Mouse (Mus musculus) kidney, embryonic 14.5 days (tissue): ENCODE results near the gene Rpe. TPM values are rescaled to one million over a fixed set of nuclear protein-coding genes. Genes with fewer than 3 reads are reported as not detected.

ENCODE experiments used
- ATAC-seq: fragments of 200-750 bp; cut with Nextera tagmentation; 2 replicates; pipeline ENCODE4 v1.8.0; 2017; ENCODE audit warnings: moderate number of reproducible peaks, mild to moderate bottlenecking, moderate TSS enrichment, moderate library complexity; ENCODE audit not compliant: low FRiP score, low TSS enrichment
- H3K27ac ChIP-seq: fragments of 300-500 bp; sonication (generic); 2 replicates; pipeline ENCODE4 v1.5.1; 2014; ENCODE audit warnings: low read depth, mild to moderate bottlenecking, low read length, moderate library complexity, mixed read lengths
- H3K27me3 ChIP-seq: fragments of 300-500 bp; sonication (generic); 2 replicates; pipeline ENCODE4 v1.6.1; 2014; ENCODE audit warnings: mild to moderate bottlenecking, low read length; ENCODE audit not compliant: control insufficient read depth, insufficient read depth
- H3K36me3 ChIP-seq: fragments of 300-500 bp; sonication (generic); 2 replicates; pipeline ENCODE4 v1.6.1; 2014; ENCODE audit warnings: low read length, mixed read lengths; ENCODE audit not compliant: control insufficient read depth, insufficient read depth
- H3K4me1 ChIP-seq: fragments of 300-500 bp; sonication (generic); 2 replicates; pipeline ENCODE4 v1.6.1; 2014; ENCODE audit warnings: low read length, mixed read lengths; ENCODE audit not compliant: control insufficient read depth, insufficient read depth
- H3K4me2 ChIP-seq: fragments of 300-500 bp; sonication (generic); replicated peaks from 2 replicates; pipeline ENCODE4 v1.6.1; 2014; ENCODE audit warnings: low read depth, mild to moderate bottlenecking, low read length
- H3K4me3 ChIP-seq: fragments of 300-500 bp; sonication (generic); 2 replicates; pipeline ENCODE4 v1.5.1; 2014; ENCODE audit warnings: mild to moderate bottlenecking, low read length
- H3K9ac ChIP-seq: fragments of 300-500 bp; sonication (generic); 2 replicates; pipeline ENCODE4 v1.6.1; 2014; ENCODE audit warnings: low read depth, mild to moderate bottlenecking, low read length, moderate library complexity
- H3K9me3 ChIP-seq: fragments of 300-500 bp; sonication (generic); 2 replicates; pipeline ENCODE4 v1.6.1; 2016; ENCODE audit warnings: low read length; ENCODE audit not compliant: control insufficient read depth
- WGBS: fragments of 180-500 bp; shearing (Covaris S2); extraction: QIAGEN DNeasy Blood & Tissue Kit; methylation state at CpG from one replicate; pipeline ENCODE4 v1.1.7; 2014; 5-methylcytosine and 5-hydroxymethylcytosine counted together
- polyA plus RNA-seq: library from polyadenylated mRNA; unstranded; fragments of >200 nt; fragmentation: Nextera tagmentation; extraction: Ambion mirVana; gene quantifications from 2 replicates; pipeline ENCODE4 v1.2.1, GENCODE M21; 2014

The Rpe gene
- polyA plus RNA-seq, 1 experiment from 2014 or later, result 49.3 TPM

DNA sequence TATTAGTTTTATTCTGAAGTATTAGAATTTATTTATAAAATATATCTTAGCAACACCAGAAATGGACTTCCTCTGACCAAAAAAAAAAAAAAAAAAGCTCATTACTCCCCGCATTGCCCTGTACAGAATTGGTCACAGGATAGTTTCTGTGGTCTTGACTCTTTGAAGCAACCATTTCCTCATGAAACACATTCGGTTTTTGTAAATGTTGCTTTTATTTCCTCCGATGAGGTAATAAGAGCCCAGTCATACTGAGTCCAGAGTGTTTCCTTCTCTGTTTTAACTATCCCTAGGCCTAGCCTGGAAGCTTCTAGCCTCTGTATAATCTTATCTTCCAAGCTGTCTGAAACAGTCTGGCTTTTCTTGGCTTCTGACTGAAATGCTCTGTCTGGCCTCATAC lies 12.2 kb downstream of the Rpe start:
- Histone ChIP-seq H3K9me3 (no peaks in the 10 kb centered on the region), H3K4me3 (no peak overlapping the region), H3K27ac (no peak overlapping the region), H3K9ac (no peak overlapping the region), H3K36me3 (peaks cover 48% of the 10 kb centered on the region), H3K4me1 (no peaks in the 10 kb centered on the region), H3K4me2 (no peak overlapping the region), H3K27me3 (no peaks in the 10 kb centered on the region)
- no peak for ATAC-seq
- 96% methylated on average over 3 of the region's 3 CpGs for WGBS

DNA sequence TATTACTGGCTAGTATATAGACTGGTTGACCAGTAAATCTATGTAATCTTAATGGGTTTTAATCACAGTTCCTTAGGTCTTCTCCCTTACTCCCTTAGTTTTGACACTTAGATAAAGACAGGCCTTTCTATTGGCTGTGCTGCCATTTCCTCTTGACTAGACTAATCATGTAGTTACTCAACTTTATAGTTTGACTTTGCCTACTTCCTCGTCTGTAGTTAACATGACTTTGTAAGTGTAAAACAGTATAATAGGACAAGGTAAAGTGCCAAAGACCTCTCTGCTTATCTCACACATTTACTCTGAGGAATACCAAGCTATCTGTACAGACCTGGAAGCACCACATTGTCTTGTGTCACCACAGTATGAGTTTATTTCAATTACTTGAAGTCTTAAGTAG lies 29.9 kb downstream of the Rpe start:
- no peak overlapping the region for H3K4me2 ChIP-seq
- no peaks in the 10 kb centered on the region for H3K9me3 ChIP-seq
- peaks cover 16% of the 10 kb centered on the region; the same call in 1 of the 2 replicates for H3K36me3 ChIP-seq
- H3K27ac ChIP-seq, result no peak overlapping the region
- H3K9ac ChIP-seq, result no peak overlapping the region
- no peaks in the 10 kb centered on the region for H3K27me3 ChIP-seq
- no peak overlapping the region for H3K4me3 ChIP-seq
- 72% methylated on average over 1 of the region's 1 CpGs for WGBS
- no peak for ATAC-seq
- H3K4me1 ChIP-seq, result no peaks in the 10 kb centered on the region

GRCm38 (mm10) chr1:66768764-66769163 lies 68.1 kb downstream of the Rpe start:
- peaks cover 12% of the 10 kb centered on the region; the same call in 1 of the 2 replicates for H3K36me3 ChIP-seq
- no peaks in the 10 kb centered on the region for H3K9me3 ChIP-seq
- 96% methylated on average over 1 of the region's 1 CpGs for WGBS

More at GRCm38 (mm10) chr1:66768764-66769163, 68.1 kb downstream of the Rpe start:
- ATAC-seq, result no peak
- H3K27ac ChIP-seq, result no peak overlapping the region
- no peak overlapping the region for H3K4me2 ChIP-seq
- no peak overlapping the region for H3K4me3 ChIP-seq
- no peaks in the 10 kb centered on the region for H3K27me3 ChIP-seq
- H3K9ac ChIP-seq, result no peak overlapping the region
- no peaks in the 10 kb centered on the region for H3K4me1 ChIP-seq

Other genes starting within 250 kb of the Rpe start
- 0.01 and 0.37 TPM in 2 replicates for gene Unc80, start 232.5 kb upstream of the Rpe start, polyA plus RNA-seq
- 15.7 and 16.4 TPM in 2 replicates for gene Kansl1l, start 116.7 kb downstream of the Rpe start, polyA plus RNA-seq
- gene Acadl, start 162.4 kb downstream of the Rpe start, polyA plus RNA-seq, result 70.5 and 98.4 TPM in 2 replicates
- 2.8 and 3.2 TPM in 2 replicates for gene Myl1, start 244.6 kb downstream of the Rpe start, polyA plus RNA-seq